Mouse (Mus musculus): ENCODE data around the gene Mfsd9. TPM values are rescaled to one million over a fixed set of nuclear protein-coding genes. Genes with fewer than 3 reads are reported as not detected.
A peak's percentile ranks its signal among the peaks of the same experiment; 100 is the strongest.
"Not testable (repeated sequence)": the region's sequence is repeated elsewhere in the genome, so short reads cannot be mapped to it uniquely, and the experiment has no call there.

The Mfsd9 gene
- total RNA-seq, 2 experiments from 2014 or later, result 0.33 to 0.59 TPM

DNA sequence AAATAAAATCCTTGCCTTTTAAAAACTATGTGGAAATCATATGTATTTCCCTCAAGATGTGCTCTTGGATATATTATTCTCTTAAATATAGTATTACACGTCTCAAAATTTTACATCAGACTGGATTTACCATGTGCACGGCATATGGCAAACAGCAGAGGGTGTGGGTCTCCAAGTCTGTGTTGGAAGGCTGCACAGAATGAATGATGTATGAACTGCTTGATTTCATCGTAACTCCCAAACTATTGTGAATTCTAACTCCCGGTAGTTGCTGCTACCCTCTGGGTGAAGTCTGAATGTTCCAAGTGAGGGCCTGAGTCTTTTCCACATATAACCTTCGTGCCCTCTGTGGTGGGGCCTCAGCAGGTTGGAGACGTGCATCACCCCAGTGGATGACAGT, 1.5 kb downstream of the Mfsd9 start:
- intact Hi-C loops (cut with DNase I; ENCODE audit: low total_unique reads), result no loop called here

DNA sequence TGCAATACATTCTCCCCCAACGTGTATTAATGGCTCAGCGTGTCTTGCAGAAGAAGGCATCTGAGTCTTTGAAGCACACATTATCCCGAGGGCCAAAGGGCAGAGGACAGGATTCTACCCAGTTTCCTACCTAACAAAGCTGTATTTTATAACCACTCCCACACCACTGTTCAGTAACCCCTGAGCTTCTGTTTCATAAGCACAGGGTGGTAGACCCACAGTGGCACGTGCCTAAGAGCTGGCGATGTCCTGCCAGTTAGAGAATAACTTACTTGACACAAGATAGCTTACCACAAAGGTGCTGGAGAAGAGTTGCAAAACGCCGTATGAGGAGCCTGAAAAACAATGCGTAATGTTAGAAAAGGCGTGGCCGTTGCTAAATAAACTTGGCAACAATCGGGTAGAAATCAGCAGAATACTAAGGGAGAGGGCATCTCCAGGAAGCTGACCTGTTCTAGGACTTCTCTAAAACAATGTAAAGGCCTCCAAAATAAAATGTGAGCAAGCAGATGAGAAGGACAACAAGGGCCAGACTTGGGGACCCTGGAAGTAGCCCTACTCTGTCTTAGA, 4.5 kb downstream of the Mfsd9 start:
- DNase-seq, result no peak
- intact Hi-C loops (cut with DNase I; ENCODE audit: low total_unique reads), result no loop called here

More for the DNA sequence above, 1.5 kb downstream of the Mfsd9 start:
- no peak for DNase-seq

DNA sequence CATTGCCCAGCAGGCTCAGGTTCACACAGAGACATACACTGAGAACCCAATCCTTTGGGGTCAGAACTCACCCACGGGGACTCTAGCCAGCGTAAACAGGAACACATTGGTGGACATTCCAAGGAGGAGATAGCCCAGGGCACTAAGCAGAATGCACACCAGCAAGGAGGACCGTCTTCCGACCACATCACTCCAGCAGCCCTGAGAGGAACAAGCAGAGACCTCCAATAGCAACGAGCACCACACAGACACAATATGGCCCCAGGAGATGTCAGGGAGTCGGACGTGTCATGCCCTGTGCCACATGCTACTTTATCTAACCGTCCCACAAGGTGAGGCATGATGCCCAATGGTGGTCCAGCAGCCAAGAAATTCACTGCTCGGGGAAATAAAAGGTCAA, 6.2 kb downstream of the Mfsd9 start:
- no peak for DNase-seq
- intact Hi-C loops (cut with DNase I; ENCODE audit: low total_unique reads), result no loop called here

DNA sequence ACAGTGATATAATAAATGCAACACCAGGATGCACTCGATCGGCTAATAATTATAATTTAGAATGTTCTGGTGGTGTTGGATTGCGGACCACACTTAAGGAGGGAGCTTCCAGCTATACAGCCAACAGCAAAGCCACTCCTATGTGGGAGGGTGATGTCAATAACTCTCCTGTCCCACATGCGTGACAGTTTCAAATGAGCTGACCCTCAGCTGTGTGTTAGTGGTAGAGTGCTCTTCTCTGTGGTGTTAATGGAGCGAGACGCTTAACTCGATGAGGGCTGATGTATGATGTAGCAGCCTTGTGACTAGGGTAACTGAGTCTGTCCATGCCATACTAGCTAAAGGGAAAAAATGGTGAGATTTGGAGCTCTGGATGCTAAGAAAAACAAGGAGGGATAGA, 7.0 kb downstream of the Mfsd9 start:
- no peak for DNase-seq
- intact Hi-C loops (cut with DNase I; ENCODE audit: low total_unique reads), result no loop called here

DNA sequence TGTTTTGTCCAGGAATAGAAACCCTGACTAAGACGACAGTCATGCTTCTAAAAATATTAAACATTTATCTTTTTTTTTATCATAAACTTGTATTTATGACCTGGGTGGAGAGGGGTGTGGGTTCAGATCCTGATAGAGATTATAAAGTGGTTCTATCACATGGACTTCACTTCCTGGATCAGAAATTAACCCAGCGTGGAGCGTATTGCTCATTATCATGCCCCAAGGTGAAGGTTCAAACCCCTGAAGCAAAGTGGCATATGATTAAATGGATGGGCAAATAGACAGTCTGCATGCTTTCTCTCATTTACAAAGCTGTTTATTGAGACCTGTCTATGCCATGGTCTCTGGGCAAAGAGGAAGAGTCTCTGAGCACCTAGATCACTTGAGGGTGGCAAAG, 13.7 kb downstream of the Mfsd9 start:
- no peak for DNase-seq
- intact Hi-C loops (cut with DNase I; ENCODE audit: low total_unique reads), result loop anchor here (10.0 kb wide), 1 partner anchor 192 kb away; the partner anchor contains the start of gene Slc9a4

DNA sequence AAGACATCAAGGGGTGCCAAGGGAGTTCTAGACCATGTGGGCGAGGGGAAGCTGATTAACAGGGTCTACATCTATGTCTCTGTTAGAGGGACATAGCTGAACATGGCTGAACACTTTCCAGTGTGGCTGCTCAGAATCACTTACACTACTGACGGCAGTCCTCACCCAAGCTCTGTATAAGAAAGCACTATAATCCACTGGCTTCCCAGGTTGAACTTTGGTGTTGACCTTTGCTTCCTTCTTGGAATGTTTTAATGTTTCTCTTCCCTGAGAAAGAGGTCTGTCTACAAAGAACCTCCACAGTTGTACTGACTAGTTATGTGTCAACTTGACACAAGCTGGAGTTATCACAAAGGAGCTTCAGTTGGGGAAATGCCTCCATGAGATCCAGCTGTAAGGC, 14.4 kb downstream of the Mfsd9 start:
- no peak for DNase-seq

DNA sequence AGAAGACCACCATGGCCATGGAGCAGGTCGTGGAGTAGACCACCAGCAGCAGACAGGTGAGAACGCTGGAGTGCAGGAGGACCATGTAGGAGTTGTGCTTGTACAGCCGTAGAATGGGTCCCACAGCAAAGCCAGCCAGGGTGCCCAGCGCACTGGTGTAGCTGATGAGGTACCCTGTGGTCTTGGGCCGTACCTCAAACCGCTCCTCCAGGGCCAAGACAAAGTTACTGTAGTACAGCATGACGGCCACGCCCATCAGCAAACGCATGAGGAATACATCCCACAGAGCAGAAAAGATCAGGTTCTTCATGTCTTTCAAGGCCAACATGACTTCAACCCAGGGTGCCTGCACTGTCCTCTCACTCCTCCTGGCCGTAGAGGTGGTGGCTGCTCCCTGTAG, 16.4 kb downstream of the Mfsd9 start:
- intact Hi-C loops (cut with DNase I; ENCODE audit: low total_unique reads), result loop anchor here (10.0 kb wide), 1 partner anchor 189 kb away; the partner anchor contains the start of gene Slc9a4
- DNase-seq, result no peak

More for the DNA sequence above, 14.4 kb downstream of the Mfsd9 start:
- intact Hi-C loops (cut with DNase I; ENCODE audit: low total_unique reads), result loop anchor here (10.0 kb wide), 1 partner anchor 191 kb away; the partner anchor contains the start of gene Slc9a4

DNA sequence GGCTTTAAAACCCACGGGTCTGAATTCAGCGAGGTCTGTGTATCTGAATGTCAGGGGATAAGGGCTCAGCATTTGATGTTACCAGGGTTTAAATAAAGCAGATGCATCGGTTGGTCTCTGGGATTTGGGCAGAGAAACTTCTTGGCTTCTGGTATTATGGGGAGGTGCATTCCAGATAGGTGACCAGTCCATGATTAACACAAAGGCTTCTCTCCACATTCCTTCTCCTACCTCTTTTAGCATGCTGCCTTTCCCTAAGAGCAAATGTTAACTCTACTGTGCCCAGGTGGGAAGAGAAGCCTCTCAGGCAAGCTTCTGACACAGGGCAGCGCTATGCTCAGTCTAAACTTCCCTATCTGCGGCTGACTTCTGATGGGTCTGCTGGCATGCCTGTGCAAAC, 17.3 kb downstream of the Mfsd9 start:
- no peak for DNase-seq
- intact Hi-C loops (cut with DNase I; ENCODE audit: low total_unique reads), result loop anchor here (10.0 kb wide), 1 partner anchor 188 kb away; the partner anchor contains the start of gene Slc9a4

DNA sequence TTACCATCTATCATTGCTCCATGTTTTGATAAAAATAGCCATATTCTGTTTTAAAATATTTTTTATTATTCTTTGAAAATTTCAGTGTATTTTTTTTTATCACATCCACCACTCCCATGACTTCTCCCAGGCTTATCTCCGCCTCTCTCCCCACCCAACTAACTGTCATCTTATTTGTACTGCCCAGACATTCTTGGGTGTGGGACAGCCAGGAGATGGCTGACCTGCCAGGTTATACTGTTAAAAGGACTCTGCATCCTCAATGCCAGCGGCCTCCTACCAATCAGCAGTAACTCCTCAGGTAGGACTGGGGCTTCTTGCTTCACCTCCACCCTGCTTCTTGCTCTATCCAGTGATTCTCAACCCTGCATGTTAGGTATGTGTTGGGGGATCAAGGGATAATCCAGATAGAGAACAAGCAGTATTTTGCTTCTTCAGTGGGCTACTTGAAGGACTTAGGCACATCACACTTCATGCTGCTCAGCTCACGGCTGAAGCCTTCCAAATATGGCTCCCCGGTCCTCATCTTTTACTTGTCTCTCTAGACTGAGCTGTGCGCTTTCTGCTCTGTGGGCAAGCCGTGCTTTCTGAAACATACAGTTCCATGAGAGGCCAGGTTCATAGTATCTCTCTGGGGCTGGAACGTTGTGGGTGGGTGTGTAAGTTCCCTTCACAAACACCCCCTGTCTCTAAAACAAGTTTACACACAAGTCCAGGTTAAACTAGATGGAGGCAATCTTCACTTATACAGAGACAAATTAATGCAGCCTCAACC, 19.1 kb downstream of the Mfsd9 start:
- no peak for DNase-seq
- intact Hi-C loops (cut with DNase I; ENCODE audit: low total_unique reads), result loop anchor here (10.0 kb wide), 1 partner anchor 187 kb away; the partner anchor contains the start of gene Slc9a4

DNA sequence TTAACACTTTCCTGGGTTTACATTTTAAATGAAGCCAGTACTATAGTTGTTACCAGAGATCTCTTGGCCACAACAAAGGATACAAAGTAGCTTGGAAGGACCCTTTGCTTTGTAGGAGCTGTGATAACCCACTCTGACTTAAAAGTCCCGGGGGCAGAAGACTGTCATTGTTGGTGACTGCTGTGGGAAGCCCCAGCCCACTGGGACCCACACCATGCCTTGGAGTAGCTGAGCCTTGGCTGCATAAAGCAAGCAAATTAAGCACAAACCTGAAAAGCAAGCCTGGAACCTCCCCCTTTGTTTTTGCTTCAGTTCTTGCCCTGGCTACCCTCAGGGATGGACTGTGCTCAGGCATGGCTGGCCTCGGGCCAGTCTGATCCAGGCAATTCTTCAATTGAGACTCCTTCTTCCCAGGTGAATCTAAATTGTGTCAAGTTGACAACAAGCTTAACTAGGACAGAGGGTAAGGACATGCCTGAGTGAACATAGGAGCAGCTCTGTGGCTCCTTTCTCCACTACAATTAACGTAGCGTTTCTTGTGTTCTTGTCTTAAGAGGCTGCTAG, 21.1 kb downstream of the Mfsd9 start:
- intact Hi-C loops (cut with DNase I; ENCODE audit: low total_unique reads), result no loop called here

DNA sequence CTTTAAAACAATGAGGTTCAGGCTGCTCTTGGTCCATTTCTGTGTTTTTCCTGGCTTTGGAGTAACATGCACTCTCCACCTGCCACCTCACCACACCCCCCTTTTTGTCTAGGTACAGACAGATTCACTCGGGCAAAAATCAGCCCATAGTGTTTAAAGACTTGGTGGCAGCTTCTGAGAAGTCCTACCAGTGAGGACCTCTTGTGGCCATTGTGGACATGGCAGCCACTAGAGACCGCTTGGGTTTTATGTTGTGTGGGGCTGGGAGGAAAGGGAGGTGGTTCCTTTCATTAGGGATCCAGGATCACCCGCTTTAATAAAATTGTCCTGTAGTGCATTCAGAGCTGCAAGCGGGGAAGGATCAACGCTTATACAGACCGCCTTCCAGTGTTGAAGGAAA, 21.9 kb downstream of the Mfsd9 start:
- intact Hi-C loops (cut with DNase I; ENCODE audit: low total_unique reads), result no loop called here
- DNase-seq, result peak; percentile 33

More for the DNA sequence above, 21.1 kb downstream of the Mfsd9 start:
- no peak for DNase-seq

DNA sequence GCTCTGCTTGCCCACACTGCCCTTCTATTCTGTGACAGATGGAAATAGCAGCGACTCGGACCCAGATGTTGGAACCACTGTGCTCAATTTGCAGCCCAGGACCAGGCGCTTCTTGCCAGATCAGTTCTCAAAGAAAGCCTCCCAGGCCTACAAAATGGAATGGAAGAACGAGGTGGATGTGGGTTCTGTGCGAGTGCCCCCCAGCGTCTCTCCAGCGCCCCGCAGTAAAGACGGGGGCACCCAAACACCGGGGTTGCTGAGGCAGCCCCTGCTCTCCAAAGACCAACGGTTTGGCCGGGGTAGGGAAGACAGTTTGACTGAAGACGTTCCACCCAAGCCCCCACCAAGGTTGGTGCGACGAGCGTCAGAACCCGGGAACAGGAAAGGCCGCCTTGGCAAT, 22.9 kb downstream of the Mfsd9 start:
- DNase-seq, result no peak
- intact Hi-C loops (cut with DNase I; ENCODE audit: low total_unique reads), result no loop called here

DNA sequence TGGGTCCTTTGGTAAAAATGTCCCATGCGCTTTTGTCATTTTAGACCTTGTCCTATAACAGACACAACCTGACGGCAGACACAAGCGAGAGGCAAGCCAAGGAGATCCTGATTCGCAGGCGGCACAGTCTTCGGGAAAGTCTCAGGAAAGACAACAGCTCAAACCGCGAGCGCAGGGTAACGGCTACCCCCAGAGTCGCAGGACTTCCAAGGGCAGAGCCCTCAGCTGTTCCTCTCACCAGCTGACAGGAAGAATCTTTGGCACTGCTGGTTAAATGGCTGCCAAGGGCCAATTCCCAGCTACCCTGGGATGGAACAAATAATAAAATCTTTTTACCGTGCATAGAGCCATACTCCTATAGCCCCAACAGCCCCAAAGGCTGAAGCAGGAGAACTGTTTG, 25.0 kb downstream of the Mfsd9 start:
- intact Hi-C loops (cut with DNase I; ENCODE audit: low total_unique reads), result no loop called here
- DNase-seq, result peak; percentile 42

DNA sequence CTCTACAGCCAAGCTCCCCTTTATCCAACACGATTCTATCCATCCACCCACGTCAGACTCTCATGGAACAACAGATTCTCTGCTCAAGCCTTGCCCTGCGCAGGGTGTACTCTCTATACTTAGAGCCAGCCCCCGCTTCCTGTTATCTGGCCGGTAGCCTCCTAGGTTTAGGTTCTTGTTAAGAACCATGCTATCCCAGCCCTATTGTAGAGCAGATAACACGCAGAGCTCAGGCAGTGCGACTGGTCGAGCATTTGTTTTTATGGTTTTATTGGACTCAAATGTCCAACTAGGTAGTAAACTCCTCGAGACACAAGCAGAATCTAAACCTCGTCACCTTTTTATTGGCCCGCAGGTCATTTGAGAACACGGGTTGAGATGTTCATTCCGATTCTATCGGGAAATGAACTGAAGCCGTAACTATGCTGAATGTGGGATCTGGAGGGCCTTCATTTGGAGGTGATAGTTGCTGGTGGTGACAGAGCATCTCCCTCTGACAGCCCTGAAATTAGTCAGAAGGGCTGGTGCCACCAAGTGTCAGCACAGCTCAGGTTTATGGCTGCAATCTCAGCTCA, 25.7 kb downstream of the Mfsd9 start:
- intact Hi-C loops (cut with DNase I; ENCODE audit: low total_unique reads), result no loop called here
- no peak for DNase-seq

DNA sequence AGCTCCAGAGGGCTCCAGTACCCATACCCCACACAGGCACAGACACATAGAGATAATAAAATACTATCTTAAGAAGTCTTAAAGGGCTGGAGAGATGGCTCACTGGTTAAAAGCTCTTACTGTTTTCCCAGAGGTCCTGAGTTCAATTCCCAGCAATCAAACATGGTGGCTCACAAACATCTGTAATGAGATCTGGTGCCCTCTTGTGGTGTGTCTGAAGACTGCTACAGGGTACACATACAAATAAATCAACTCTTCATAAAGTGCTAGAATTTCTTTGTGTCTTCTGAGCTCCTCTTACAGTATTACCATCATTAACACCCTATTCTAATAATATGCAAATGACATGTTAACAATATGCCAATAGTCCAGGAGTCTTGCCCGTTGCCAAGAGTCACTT, 26.4 kb downstream of the Mfsd9 start:
- no peak for DNase-seq
- intact Hi-C loops (cut with DNase I; ENCODE audit: low total_unique reads), result no loop called here

DNA sequence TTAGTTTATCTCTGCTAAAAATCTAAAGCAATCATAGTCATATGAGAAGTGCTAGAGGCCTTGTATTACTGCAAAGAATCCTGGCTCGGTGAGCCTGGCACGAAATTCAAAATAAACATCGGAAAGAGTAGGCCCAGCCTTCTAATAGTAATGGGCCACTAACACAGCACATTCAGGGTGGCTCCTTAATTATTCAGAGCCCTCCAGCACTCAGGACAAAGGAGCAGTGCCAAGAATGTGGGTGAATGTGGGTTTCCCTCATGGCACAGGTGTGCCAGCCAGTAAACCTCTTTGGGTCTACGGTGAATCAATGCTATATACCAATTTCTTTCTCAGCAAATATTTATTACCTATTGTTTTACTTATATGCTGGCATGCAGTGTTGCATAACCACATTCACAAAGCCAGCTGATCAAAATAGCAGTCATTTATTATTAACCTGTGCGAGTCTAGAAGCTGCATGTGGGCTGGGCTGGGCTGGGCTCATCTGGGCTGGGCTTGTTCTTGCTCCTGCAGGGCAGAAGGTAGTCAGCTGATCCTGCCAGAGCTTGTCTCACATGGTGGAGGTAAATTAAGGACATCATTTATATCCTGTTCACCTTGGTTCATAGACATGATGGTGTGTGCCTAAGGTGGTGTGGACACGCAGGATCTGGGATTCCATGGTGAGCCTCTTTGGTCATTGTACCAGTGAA, 30.6 kb downstream of the Mfsd9 start:
- no peak for DNase-seq
- intact Hi-C loops (cut with DNase I; ENCODE audit: low total_unique reads), result no loop called here

DNA sequence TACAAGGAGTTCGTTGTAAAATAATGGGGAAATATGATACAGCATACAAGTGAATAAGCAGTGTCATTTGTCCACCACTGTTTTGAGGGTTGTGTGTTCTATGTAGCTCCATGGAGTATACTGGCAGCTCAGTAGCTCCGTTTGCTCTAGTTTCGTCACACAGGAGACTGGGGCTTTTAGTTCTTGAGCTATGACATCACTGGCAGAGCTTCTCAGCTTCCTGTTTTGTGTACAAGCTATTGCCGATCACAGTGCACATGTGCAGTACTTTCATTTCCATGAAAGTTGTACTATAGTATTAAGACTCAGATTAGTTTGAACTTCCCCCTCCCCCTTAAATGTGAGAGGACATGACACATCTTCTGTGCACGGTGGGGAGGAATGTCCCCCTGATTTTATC, 44.4 kb downstream of the Mfsd9 start:
- intact Hi-C loops (cut with DNase I; ENCODE audit: low total_unique reads), result no loop called here
- DNase-seq, result no peak

DNA sequence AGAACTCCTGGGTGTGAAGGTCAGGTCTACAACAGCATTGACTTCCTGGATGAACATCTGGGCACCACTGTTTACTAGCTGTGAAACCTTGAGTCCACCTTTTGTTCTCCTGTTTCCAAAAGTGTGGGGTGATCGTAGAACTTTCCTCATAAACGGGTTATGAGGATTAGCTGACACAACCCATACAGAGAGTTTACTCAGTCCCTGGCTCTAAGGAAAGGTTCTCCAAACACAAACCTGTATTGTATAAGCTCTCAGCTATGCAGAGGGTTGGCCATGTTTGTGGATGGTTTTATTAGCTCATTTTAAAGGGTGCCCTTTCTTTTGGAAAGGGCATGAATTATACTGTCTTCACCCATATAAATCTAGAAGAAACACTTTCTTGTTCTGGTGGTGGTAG, 49.7 kb downstream of the Mfsd9 start:
- DNase-seq, result no peak
- intact Hi-C loops (cut with DNase I; ENCODE audit: low total_unique reads), result no loop called here

DNA sequence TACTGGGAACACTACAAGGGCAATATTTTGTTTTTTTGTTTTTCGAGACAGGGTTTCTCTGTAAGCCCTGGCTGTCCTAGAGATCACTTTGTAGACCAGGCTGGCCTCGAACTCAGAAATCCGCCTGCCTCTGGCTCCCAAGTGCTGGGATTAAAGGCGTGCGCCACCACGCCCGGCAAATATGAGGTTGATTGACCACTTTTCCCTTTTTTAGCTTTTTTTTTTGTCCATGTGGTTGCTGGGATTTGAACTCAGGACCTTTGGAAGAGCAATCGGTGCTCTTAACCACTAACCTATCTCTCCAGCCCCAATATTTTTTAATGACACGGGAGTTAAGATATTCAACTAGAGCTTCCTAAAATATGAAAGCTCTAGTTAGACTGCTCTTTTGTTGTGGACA, 52.2 kb downstream of the Mfsd9 start:
- intact Hi-C loops (cut with DNase I; ENCODE audit: low total_unique reads); DNase-seq: not testable (repeated sequence)

DNA sequence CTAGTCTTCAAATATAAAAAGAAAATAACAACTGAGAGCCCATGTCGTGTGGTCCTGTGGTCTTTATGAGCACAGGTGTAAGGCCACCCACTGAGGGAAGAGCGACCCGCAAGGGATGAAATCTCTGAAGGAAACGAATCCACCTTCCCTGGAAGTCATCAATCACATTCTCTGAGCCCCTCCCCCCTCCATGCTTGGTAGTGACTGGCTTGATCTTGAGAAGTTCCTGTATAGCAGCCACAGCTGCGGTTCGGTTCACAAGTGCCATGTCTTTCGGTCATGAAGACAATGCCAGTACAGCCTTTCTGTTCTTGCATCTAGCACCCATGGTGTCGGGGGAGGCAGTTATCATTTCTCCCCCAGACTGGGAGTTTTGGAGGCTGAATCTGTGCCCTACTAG, 52.8 kb downstream of the Mfsd9 start:
- no peak for DNase-seq
- intact Hi-C loops (cut with DNase I; ENCODE audit: low total_unique reads), result no loop called here

All from gastrocnemius, postnatal 14 days (tissue).